Mouse (Mus musculus) T-helper 2 cell (primary cell): ENCODE measurements around the gene Lzts2.

ENCODE experiments used
- in situ Hi-C: fragments of 300-600 bp; cut with MboI, MseI; formaldehyde crosslinking; loops from one replicate; pipeline ENCODE4 v1.15.1; 2025; ENCODE audit warnings: high pct_unique_total_duplicates

Gene Lzts2

GRCm38 (mm10) chr19:45024775-45025174 lies 10.6 kb downstream of the Lzts2 start:
- in situ Hi-C loops, result no loop called here

- in situ Hi-C loops, result no loop called here
Measured at GRCm38 (mm10) chr19:45025937-45026568, 11.8 kb downstream of the Lzts2 start.

GRCm38 (mm10) chr19:45026958-45027670 lies 12.9 kb downstream of the Lzts2 start:
- in situ Hi-C loops, result no loop called here

GRCm38 (mm10) chr19:45027848-45028247 lies 13.6 kb downstream of the Lzts2 start:
- in situ Hi-C loops, result no loop called here

GRCm38 (mm10) chr19:45028746-45029145 lies 14.5 kb downstream of the Lzts2 start:
- in situ Hi-C loops, result no loop called here

GRCm38 (mm10) chr19:45029571-45029970 lies 15.4 kb downstream of the Lzts2 start:
- in situ Hi-C loops, result no loop called here

- in situ Hi-C loops, result loop anchor here (5.0 to 10.0 kb wide), 3 partner anchors 48 to 1275 kb away; partner anchors contain the start of gene Nfkb2
Measured at GRCm38 (mm10) chr19:45030111-45030510, 15.9 kb downstream of the Lzts2 start.

- in situ Hi-C loops, result loop anchor here (5.0 to 10.0 kb wide), 3 partner anchors 49 to 1274 kb away; partner anchors contain the start of gene Nfkb2
Measured at GRCm38 (mm10) chr19:45030746-45031693, 16.8 kb downstream of the Lzts2 start.

GRCm38 (mm10) chr19:45031780-45032179 lies 17.6 kb downstream of the Lzts2 start:
- in situ Hi-C loops, result loop anchor here (5.0 to 10.0 kb wide), 3 partner anchors 49 to 1273 kb away; partner anchors contain the start of gene Nfkb2

GRCm38 (mm10) chr19:45032570-45033332 lies 18.5 kb downstream of the Lzts2 start:
- in situ Hi-C loops, result loop anchor here (5.0 to 10.0 kb wide), 3 partner anchors 50 to 1272 kb away; partner anchors contain the start of gene Nfkb2

GRCm38 (mm10) chr19:45036867-45037266 lies 22.7 kb downstream of the Lzts2 start:
- in situ Hi-C loops, result loop anchor here (10.0 kb wide), 1 partner anchor 1268 kb away; the partner anchor contains the start of gene Nfkb2

- in situ Hi-C loops, result loop anchor here (10.0 kb wide), 1 partner anchor 1267 kb away; the partner anchor contains the start of gene Nfkb2
Measured at GRCm38 (mm10) chr19:45038198-45038597, 24.0 kb downstream of the Lzts2 start.

- in situ Hi-C loops, result no loop called here
Measured at GRCm38 (mm10) chr19:45040214-45040613, 26.0 kb downstream of the Lzts2 start.

GRCm38 (mm10) chr19:45044389-45044927 lies 30.2 kb downstream of the Lzts2 start:
- in situ Hi-C loops, result no loop called here

- in situ Hi-C loops, result no loop called here
Measured at GRCm38 (mm10) chr19:45045236-45045635, 31.0 kb downstream of the Lzts2 start.

GRCm38 (mm10) chr19:45045651-45046050 lies 31.4 kb downstream of the Lzts2 start, which contains the start of gene Pdzd7:
Gene Pdzd7 (minus strand): TSS chr19:45045717.
- in situ Hi-C loops, result no loop called here

- in situ Hi-C loops, result no loop called here
Measured at GRCm38 (mm10) chr19:45046523-45047321, 32.5 kb downstream of the Lzts2 start.

- in situ Hi-C loops, result no loop called here
Measured at GRCm38 (mm10) chr19:45047417-45047934, 33.3 kb downstream of the Lzts2 start, which contains the start of gene Sfxn3. Gene Sfxn3 (plus strand): TSS chr19:45047503.

GRCm38 (mm10) chr19:45047935-45048643 lies 33.9 kb downstream of the Lzts2 start:
- in situ Hi-C loops, result no loop called here
